Mouse (Mus musculus): ENCODE data around the gene Rab8b.
"Not testable (repeated sequence)": the region's sequence is repeated elsewhere in the genome, so short reads cannot be mapped to it uniquely, and the experiment has no call there.

Gene Rab8b

DNA sequence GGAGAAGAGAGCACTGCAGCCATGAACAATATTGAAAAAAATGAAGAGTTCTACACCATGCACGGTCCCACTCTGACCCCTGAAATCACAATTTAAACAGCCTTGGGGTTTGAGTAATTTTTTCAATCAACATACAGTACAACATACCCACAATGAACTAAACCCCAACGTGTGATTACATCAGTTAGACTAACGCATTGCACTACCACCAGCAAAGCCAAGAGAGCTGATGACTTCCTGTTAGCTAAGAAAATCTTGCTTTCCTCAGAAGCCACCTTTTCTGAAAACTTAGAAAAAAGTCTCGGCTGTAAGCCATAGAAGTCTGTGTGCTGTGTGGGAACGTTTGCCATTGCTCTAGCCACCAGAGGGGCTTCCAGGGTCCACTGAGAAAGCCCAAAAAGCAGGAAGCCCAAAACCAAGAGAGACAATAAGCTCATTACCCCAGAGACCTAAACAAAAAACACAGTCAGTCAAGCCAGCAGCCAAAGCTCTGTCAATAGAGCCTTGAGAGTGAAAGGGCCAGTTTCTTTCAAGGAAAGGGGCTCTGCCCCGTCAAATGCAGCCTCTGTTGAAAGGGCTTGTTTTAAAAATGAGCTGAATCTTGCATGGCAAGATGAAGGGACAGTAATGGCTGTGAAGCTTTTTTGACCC, 31.4 kb downstream of the Rab8b start:
- in situ Hi-C loops (cut with MboI; ENCODE audit: low sequenced_read_pairs): no loop called here

DNA sequence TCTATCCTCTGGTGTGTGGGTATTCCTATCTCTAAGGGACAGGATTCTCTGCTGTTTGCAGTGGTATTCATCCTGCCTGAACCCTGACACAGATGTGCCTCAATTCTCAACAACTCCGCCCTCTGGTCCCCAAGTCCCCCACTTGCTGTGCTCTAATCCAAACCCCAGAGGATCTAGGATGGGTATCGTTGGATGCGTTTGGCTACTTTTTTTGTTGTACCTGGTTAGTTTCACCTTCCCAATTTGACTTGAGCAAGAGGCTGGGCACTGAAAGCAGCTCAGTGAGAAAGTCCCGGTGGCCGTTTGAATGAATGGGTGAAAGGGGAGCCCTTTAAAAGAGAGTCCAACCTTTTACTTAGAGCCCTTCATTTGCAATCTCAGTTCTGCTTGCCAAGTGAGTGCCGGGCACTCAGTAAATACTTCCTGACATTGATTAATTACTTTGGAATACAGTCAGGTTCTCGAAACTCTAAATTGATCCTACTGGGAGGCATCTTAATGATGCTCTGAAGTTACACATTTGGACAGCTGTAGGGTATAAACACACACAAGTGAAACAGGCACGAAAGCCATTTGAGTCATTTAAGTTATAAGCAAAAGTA, 32.1 kb downstream of the Rab8b start:
- in situ Hi-C loops (cut with MboI; ENCODE audit: low sequenced_read_pairs): no loop called here

DNA sequence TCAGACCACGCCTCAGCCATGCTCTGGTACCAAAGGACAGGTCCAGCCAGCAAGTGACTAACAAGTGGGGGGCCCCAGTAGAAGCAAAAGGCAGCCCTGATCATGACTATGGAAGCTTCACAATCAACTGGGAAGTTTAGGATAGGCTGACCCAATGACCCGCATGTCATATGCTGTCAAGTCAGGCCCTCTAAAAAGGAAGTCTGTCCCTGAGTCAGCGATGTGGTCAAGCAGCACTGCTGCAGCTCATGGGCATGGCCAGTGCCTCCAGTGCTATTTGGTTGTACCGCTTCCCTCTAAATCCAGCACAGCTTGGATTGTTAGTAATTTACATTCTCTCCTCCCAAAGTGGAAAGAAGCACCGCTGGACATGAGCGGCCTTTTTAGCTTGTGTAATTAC, 32.7 kb downstream of the Rab8b start:
- in situ Hi-C loops (cut with MboI; ENCODE audit: low sequenced_read_pairs): no loop called here

DNA sequence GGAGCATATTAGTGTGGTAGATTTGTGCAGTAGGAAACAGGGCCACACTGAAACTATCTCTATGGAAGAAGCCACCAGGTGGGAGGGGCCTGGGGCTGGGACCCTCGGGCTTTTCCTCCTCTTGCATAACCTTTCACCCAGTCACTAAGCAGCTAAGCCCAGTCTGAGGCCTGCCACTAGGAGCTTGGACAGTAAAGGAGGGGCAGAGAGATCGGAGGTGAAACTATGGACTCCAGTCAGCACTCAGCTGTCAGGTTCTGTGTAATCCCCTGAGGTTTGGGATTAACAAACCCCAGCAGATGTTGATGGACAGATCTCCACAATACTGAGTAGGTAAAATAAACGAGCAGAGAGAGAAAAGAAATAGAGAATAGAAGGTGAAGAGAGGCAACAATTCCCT, 33.1 kb downstream of the Rab8b start:
- in situ Hi-C loops (cut with MboI; ENCODE audit: low sequenced_read_pairs): no loop called here

DNA sequence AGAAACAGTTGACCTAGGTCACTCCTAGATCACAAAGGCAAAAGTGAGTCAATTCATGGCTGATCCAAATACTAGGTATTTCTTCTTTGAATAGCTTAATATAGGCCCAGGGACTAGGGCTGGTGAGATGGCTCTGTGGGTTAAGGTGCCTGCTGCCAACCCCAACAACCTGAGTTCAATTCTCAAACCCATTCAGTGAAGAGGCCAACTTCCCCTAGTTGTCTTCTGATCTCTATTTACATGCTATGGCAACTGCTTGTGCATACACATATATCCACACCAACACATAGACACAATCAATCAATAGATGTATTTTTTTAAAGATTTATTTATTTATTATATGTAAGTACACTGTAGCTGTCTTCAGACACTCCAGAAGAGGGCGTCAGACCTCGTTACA, 34.9 kb downstream of the Rab8b start:
- in situ Hi-C loops (cut with MboI; ENCODE audit: low sequenced_read_pairs): no loop called here

DNA sequence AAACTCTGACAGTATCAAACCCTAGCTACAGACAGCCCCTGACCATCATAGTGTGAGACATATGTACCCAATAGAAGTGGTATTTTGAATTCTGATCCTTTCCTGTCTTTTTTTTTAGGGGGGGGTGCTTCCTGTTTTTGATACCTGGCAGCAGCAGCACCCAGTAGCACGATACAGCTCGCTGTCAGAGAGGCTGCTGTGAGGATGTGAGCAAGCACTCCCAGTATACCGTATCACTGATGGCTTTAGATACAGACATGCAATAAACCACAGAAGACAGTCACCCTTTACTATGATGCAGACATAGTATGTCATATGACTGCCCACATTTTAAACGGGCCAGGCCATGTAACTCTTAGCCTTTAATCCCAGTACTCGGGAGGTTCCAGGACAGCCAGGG, 36.0 kb downstream of the Rab8b start:
- in situ Hi-C loops (cut with MboI; ENCODE audit: low sequenced_read_pairs): no loop called here

DNA sequence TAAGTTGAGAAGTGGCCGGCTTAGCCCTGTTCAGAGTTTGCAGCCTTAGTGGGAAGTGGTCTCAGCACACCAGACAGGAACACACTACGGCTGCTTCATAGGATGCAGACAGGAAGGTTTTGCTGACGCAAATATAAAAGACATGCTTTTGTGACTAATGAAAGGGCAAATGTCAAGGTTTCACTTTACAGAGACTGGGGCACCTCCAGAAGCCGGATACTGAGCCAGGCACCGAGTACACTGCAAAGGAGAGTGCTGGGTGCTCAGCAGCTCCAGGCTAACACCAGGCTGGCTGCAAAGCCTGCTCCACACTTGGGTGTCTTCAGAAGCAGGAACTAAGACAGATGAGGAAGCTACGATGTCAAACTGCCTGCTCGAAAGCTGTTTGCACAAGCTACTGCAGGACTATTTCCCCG, 37.1 kb downstream of the Rab8b start:
- in situ Hi-C loops (cut with MboI; ENCODE audit: low sequenced_read_pairs): no loop called here

DNA sequence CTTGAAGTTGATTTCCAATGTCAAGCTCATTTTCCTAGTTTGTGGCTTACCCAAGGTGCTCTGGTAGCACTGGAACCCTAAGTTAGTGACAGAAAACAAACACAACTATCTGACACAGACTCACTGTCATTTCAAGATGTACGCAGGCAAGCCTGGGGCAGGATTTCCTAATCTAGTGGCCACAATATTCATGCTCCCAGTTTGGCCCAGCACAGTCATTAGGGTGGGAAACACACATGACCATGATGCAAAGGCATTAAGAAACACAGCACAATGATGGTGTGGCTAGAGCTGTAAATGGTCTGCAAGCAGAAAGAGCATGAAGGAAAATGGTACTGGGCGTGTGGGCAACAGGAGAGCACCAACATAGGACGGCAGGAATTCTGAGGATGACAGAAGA, 37.6 kb downstream of the Rab8b start:
- in situ Hi-C loops (cut with MboI; ENCODE audit: low sequenced_read_pairs): no loop called here

DNA sequence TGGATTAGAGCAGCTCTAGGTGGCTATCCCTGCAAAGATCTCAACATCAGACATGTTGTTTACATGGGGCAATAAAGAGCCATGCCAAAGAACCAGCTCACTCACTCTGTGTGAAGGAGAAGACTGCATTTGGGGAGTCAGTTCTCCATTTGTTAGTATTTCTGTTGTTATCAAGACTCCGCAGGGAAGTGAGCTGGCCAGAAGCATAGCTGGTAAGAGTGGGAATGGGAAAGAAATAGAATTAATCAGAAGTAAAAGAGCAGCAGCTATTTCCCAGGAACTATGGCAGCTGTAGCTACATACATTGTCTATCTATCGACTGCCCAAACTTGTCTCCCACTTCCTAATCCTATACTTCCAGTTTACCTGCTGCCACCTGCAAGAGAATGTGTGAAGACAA, 38.7 kb downstream of the Rab8b start:
- in situ Hi-C loops (cut with MboI; ENCODE audit: low sequenced_read_pairs): no loop called here

DNA sequence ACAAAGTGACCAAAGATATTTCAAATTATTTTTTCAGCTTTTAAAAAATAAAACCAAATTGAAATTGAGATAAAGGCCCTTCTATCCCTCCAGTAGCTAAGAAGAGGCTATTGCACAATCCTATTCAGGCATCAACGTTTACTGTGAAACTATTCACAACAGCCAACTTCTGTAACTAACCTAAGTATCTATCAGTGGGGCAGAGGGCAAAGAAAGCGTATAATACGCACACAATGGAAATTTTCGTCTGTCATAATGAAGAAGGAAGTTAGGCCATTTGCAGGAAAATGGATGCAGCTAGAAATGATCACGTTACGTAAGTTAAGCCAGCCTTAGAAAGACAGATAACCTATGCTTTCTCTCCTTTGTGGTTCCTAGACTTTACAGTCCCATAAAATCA, 40.0 kb downstream of the Rab8b start:
- in situ Hi-C loops (cut with MboI; ENCODE audit: low sequenced_read_pairs): no loop called here

DNA sequence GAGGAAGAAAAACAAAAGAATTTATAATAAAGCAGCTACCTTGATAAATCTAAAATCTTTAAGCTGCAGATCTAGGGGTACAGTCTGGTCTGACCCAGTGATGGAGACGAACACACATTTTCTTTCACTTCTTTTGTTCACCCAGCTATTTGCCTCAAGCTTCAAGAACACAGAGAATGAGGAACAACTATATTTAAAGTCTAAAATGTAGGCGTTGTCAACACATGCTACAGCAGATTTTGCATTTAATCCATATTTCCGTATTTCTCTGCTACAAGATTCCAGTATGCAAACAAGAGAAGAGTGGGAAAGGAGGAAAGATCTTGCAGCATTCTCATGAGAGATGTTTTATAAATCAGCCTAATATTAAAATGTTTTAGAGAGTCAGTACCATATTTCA, 40.6 kb downstream of the Rab8b start:
- in situ Hi-C loops (cut with MboI; ENCODE audit: low sequenced_read_pairs): no loop called here

DNA sequence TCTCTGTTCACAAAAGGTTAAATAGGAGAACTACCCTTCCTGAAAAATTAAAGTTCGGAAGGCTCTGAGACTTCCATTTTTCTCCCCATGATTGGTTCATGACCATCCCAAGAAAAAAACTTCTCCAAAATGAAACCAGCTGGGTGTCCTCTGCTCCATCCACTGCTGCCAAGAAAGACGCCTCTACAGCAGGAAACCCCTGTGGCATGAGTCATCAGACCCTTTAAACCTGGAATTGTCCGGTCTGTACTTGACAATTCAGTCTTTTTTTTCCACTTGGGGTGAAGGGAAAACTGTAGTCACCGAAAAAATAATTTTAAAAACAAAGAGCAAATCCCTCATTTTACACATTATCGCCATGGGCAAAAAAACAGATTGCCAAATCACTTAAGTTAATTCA, 42.9 kb downstream of the Rab8b start:
- in situ Hi-C loops (cut with MboI; ENCODE audit: low sequenced_read_pairs): no loop called here

DNA sequence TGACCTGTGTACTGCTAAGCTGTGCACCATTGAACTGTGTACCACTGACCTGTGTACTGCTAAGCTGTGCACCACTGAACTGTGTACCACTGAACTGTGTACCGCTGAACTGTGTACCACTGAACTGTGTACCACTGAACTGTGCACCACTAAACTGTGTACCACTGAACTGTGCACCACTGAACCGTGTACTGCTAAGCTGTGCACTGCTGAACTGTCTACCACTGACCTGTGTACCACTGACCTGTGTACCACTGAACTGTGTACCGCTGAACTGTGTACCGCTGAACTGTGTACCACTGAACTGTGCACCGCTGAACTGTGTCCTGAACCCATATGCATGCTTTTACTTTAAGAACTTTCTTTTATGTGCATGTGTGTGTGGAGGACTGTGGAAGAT, 45.2 kb downstream of the Rab8b start:
- in situ Hi-C loops (cut with MboI; ENCODE audit: low sequenced_read_pairs): no loop called here

DNA sequence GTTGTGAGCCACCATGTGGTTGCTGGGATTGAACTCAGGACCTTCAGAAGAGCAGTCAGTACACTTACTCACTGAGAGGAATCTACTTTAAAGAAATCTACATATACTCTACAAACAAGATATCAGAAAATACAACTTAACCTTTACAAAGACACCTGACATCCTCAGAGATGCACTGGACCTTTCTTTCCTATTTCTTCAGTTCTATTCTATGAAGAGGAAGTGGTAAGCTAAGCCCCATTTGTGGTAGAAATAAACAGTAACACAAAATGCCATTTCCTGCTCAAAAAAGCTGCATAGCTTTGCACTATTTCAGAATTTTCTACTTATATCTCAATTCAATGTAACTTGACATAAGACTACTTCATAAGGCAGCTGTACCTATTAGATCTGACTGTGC, 46.0 kb downstream of the Rab8b start:
- in situ Hi-C loops (cut with MboI; ENCODE audit: low sequenced_read_pairs): no loop called here

DNA sequence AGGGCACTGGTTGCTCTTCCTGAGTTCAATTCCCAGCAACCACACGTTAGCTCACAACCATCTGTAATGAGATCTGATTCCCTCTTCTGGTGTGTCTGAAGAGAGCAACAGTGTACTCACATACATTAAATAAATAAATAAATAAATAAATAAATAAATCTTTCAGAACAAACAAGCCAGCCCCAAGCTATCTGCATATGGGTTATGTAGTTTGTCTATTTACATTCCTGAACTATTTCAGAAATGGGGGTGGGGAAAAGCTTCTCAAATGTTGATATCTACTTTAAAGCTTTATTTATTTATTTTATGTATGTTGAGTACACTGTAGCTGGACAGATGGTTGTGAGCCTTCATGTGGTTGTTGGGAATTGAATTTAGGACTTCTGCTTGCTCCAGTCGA, 46.5 kb downstream of the Rab8b start:
- in situ Hi-C loops (cut with MboI; ENCODE audit: low sequenced_read_pairs): not testable (repeated sequence)

DNA sequence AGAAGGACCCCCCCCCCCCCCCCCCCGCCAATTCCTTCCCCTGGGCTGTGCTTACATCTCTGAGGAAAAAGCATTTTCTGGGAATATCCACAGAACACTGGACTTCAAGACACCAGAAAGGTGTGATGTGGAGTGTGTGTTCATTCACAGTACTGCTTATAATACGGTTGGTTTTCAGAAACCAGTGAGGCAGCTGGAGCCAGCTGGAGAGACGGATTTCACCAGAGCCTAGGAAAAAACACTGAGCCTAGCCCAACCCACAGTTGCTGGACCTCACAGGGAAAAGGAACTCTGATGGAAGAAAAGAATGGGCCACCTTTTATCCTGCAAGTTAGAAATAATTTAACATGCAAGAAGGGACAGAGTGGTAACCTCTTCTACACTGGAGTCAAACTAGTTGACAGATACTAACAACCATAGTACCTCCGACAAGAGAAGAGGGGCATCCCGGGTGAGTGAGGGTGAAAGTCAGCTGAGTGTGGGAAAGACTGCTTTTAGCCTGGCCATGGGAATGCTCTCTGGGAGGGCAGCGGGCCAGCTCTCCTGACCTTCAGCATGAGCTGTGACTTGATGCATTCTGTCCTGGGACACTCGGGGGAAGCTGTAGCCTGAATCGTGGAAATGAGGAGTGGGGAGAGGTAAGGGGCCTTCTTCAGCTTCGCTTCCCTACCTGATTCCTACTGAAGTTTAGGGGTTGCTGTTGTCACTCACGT, 47.3 kb downstream of the Rab8b start:
- in situ Hi-C loops (cut with MboI; ENCODE audit: low sequenced_read_pairs): no loop called here

DNA sequence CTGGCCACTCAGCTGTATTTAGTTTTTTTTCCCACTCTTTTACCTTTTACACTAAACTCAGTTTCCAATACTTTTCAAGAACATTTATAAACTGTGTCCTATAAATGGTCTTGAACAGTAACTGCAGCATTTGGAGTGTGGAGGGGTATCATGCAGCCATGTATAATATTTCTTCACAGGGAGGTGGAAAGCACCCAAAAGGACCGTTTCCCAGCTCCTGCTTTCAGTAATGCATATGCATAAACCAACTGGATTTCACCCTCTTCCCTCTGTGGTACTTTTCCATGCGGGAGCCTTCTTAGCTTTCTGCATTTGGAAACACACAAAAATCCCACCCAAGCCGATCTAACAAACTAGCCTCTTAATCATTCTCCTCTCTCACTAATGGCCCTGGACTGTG, 54.8 kb downstream of the Rab8b start:
- in situ Hi-C loops (cut with MboI; ENCODE audit: low sequenced_read_pairs): no loop called here

DNA sequence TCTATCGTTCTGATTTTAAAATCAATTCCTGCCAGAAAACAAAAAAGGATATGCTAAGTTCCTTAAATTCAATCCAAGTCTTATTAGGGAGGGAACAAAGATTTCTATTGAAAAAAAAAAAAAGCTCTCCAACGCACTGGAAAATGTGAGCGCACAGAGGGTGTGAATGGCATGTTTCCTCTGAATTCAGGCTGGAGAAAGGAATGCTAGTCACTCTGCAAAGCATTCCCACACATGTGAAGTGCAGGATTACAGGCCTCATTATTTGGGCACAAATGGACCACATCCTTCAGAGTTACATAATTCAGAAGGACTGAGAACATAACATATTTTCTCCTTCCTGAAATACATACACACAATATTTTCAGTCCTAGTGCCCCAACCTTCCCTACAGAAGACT, 56.0 kb downstream of the Rab8b start:
- in situ Hi-C loops (cut with MboI; ENCODE audit: low sequenced_read_pairs): no loop called here

DNA sequence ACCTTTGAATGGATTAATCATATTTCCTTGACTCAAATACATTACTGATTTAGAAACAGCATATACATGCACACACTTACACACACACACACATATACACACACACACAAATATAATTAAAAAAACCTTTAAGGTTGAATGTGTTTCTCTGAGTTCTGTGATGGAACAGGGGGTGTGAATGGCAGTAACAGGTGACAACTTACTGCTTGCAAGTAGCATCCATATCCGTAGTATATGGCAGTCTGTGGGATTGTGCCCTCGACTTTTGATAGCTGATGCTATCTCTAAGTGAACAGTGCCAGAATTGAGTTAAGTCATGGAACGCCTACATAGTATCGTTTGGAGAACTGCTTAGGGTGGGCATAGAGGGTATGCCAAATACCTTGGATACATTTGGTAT, 57.3 kb downstream of the Rab8b start:
- in situ Hi-C loops (cut with MboI; ENCODE audit: low sequenced_read_pairs): no loop called here

DNA sequence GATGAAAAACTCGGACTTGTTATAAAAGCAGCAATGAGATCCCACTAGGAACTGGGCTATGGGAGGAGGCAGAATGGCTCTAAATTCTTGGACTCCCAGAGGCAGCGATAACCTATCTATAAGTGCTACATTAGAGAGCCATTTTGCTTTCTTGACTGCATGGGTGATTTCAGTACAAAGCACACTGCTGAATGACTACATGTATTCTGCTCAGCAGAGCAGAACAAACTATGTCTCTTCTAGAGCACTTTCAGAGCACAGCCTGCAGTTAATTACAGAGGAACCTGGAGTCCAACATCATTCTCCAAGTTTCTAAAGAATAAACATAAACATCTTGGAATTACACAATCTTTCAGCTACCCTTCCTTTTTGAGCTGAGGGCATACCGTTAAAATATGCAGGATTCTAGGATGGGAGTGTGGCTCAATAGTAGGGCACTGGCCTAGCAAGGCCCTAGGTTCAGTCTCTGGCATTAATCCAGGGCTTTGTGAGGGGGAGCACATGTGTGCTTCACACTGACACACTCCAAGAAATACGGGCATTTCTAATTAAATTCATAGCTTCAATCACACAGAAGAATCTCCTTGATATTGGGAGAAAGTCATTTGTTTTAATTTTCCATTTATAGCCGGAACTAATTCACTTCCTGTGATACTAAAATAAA, 58.3 kb downstream of the Rab8b start:
- in situ Hi-C loops (cut with MboI; ENCODE audit: low sequenced_read_pairs): no loop called here

DNA sequence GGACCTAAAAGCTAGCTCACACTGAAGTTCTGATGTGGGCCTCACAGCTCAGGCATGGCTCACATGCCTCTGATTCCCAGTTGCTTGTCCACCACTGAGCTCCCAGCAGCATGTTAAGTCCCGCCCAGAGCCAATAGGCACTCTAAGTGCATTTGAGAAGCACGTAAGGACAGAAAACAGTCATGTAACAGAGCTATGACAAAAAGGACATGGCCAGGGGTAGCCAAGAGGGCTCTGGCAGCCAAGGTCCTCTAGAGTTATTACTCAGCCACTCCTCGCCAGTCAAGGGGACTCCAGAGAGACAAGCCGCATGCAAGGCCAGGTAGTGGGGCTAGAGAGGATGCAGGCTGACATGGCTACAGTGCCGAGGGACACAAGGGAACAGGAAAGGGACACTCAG, 60.0 kb downstream of the Rab8b start:
- in situ Hi-C loops (cut with MboI; ENCODE audit: low sequenced_read_pairs): no loop called here

DNA sequence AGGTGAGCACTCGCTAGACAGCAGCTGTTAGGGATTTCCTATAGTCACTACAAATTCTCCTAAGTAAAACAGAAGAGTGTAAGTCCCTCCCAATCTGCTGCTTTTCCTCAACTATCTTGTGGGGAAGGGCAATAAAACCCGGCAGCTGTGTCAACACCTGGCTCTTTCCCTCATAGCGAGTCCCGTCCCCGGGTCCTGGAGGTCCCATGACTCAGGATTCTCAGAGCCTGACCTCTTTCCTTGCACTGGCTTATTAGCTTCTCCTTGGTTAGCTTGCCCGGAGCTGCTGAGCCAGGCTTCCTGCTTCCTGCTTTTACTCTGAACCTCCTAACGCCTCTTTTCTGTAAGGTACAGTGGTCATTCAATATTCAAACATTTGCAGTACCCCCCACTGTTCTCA, 63.6 kb downstream of the Rab8b start:
- in situ Hi-C loops (cut with MboI; ENCODE audit: low sequenced_read_pairs): no loop called here
